Mouse (Mus musculus): ENCODE measurements around the gene 1700037H04Rik. TPM values are rescaled to one million over a fixed set of nuclear protein-coding genes. Genes with fewer than 3 reads are reported as not detected.

The 1700037H04Rik gene
- polyA plus RNA-seq, 1 experiment: 827 TPM

GRCm38 (mm10) chr2:131141336-131141986, 18.4 kb downstream of the 1700037H04Rik start:
- Histone ChIP-seq H3K36me3 (ENCODE audit: control insufficient read depth, insufficient read depth, low read length) (no peaks in the 10 kb centered on the region), H3K4me1 (ENCODE audit: control insufficient read depth, insufficient read depth, low read length) (peaks cover 6% of the 10 kb centered on the region; the same call in 1 of the 2 replicates), H3K27ac (ENCODE audit: control insufficient read depth, insufficient read depth, low read depth, low read length) (no peak overlapping the region), H3K4me3 (ENCODE audit: control insufficient read depth, low read depth, low read length) (no peak overlapping the region), H3K27me3 (ENCODE audit: control insufficient read depth, insufficient read depth, low read length) (no peaks in the 10 kb centered on the region)
- no peak for TF ChIP-seq POLR2A (IDR thresholded peaks at IDR 0.05; ENCODE audit: control insufficient read depth, low read depth, low read length)
- TF ChIP-seq CTCF (IDR thresholded peaks at IDR 0.05; ENCODE audit: control insufficient read depth, insufficient read depth, insufficient replicate concordance, low read depth, low read length): no peak

GRCm38 (mm10) chr2:131140533-131140905, 19.4 kb downstream of the 1700037H04Rik start:
- Histone ChIP-seq H3K4me1 (ENCODE audit: control insufficient read depth, insufficient read depth, low read length) (peaks cover 6% of the 10 kb centered on the region; the same call in 1 of the 2 replicates), H3K4me3 (ENCODE audit: control insufficient read depth, low read depth, low read length) (no peak overlapping the region), H3K36me3 (ENCODE audit: control insufficient read depth, insufficient read depth, low read length) (no peaks in the 10 kb centered on the region), H3K27me3 (ENCODE audit: control insufficient read depth, insufficient read depth, low read length) (no peaks in the 10 kb centered on the region), H3K27ac (ENCODE audit: control insufficient read depth, insufficient read depth, low read depth, low read length) (no peak overlapping the region)
- no peak for TF ChIP-seq POLR2A (IDR thresholded peaks at IDR 0.05; ENCODE audit: control insufficient read depth, low read depth, low read length)
- no peak for TF ChIP-seq CTCF (IDR thresholded peaks at IDR 0.05; ENCODE audit: control insufficient read depth, insufficient read depth, insufficient replicate concordance, low read depth, low read length)

DNA sequence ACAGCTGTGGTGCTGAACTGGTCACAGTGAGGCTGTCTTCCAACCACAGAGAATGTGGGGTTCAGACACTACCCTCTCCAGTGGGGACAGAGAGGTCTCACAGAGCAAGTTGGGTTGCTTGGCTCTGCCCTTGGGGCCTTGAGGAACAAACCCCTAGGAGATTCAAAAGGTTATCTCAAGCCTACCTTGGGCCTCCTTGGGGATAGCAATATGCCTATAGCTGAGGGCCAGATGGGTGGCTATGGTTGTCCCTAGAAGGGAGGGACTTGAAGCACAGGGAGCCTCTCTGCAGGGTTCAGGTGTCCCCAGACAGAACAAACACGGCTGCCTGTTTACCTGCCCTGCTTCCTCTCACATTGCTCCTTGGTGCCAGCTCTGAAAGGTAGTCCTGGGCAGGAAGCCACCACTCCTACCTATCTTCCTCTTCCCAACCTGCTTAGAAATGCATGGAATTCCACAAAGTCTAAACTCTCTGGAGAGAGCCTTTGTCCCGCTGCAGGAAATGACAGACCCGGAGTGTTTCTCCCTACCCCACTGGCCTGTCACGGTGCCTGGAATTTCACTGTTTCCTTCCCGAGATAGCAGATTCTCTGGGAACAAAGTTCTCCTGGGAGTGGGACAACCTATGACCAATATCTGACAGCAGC, 19.9 kb downstream of the 1700037H04Rik start:
- no peak overlapping the region for H3K27ac ChIP-seq (ENCODE audit: control insufficient read depth, insufficient read depth, low read depth, low read length)
- H3K27me3 ChIP-seq (ENCODE audit: control insufficient read depth, insufficient read depth, low read length): no peaks in the 10 kb centered on the region
- H3K4me3 ChIP-seq (ENCODE audit: control insufficient read depth, low read depth, low read length): no peak overlapping the region
- peaks cover 6% of the 10 kb centered on the region; the same call in 1 of the 2 replicates for H3K4me1 ChIP-seq (ENCODE audit: control insufficient read depth, insufficient read depth, low read length)
- no peak for TF ChIP-seq POLR2A (IDR thresholded peaks at IDR 0.05; ENCODE audit: control insufficient read depth, low read depth, low read length)
- no peak for TF ChIP-seq CTCF (IDR thresholded peaks at IDR 0.05; ENCODE audit: control insufficient read depth, insufficient read depth, insufficient replicate concordance, low read depth, low read length)
- no peaks in the 10 kb centered on the region for H3K36me3 ChIP-seq (ENCODE audit: control insufficient read depth, insufficient read depth, low read length)

- Histone ChIP-seq H3K4me3 (ENCODE audit: control insufficient read depth, low read depth, low read length) (no peak overlapping the region), H3K4me1 (ENCODE audit: control insufficient read depth, insufficient read depth, low read length) (peaks cover 6% of the 10 kb centered on the region; the same call in 1 of the 2 replicates), H3K36me3 (ENCODE audit: control insufficient read depth, insufficient read depth, low read length) (no peaks in the 10 kb centered on the region), H3K27ac (ENCODE audit: control insufficient read depth, insufficient read depth, low read depth, low read length) (no peak overlapping the region), H3K27me3 (ENCODE audit: control insufficient read depth, insufficient read depth, low read length) (no peaks in the 10 kb centered on the region)
- no peak for TF ChIP-seq POLR2A (IDR thresholded peaks at IDR 0.05; ENCODE audit: control insufficient read depth, low read depth, low read length)
- TF ChIP-seq CTCF (IDR thresholded peaks at IDR 0.05; ENCODE audit: control insufficient read depth, insufficient read depth, insufficient replicate concordance, low read depth, low read length): no peak
Measured at GRCm38 (mm10) chr2:131139287-131139686, 20.6 kb downstream of the 1700037H04Rik start.

GRCm38 (mm10) chr2:131138760-131139159, 21.1 kb downstream of the 1700037H04Rik start:
- no peak overlapping the region for H3K27ac ChIP-seq (ENCODE audit: control insufficient read depth, insufficient read depth, low read depth, low read length)
- H3K4me3 ChIP-seq (ENCODE audit: control insufficient read depth, low read depth, low read length): no peak overlapping the region
- no peaks in the 10 kb centered on the region for H3K27me3 ChIP-seq (ENCODE audit: control insufficient read depth, insufficient read depth, low read length)
- H3K36me3 ChIP-seq (ENCODE audit: control insufficient read depth, insufficient read depth, low read length): no peaks in the 10 kb centered on the region
- no peak for TF ChIP-seq CTCF (IDR thresholded peaks at IDR 0.05; ENCODE audit: control insufficient read depth, insufficient read depth, insufficient replicate concordance, low read depth, low read length)
- TF ChIP-seq POLR2A (IDR thresholded peaks at IDR 0.05; ENCODE audit: control insufficient read depth, low read depth, low read length): no peak
- peaks cover 6% of the 10 kb centered on the region; the same call in 1 of the 2 replicates for H3K4me1 ChIP-seq (ENCODE audit: control insufficient read depth, insufficient read depth, low read length)

GRCm38 (mm10) chr2:131138296-131138695, 21.6 kb downstream of the 1700037H04Rik start:
- Histone ChIP-seq H3K4me3 (ENCODE audit: control insufficient read depth, low read depth, low read length) (no peak overlapping the region), H3K36me3 (ENCODE audit: control insufficient read depth, insufficient read depth, low read length) (no peaks in the 10 kb centered on the region), H3K4me1 (ENCODE audit: control insufficient read depth, insufficient read depth, low read length) (peaks cover 6% of the 10 kb centered on the region; the same call in 1 of the 2 replicates), H3K27me3 (ENCODE audit: control insufficient read depth, insufficient read depth, low read length) (no peaks in the 10 kb centered on the region), H3K27ac (ENCODE audit: control insufficient read depth, insufficient read depth, low read depth, low read length) (no peak overlapping the region)
- TF ChIP-seq CTCF (IDR thresholded peaks at IDR 0.05; ENCODE audit: control insufficient read depth, insufficient read depth, insufficient replicate concordance, low read depth, low read length) (no peak), POLR2A (IDR thresholded peaks at IDR 0.05; ENCODE audit: control insufficient read depth, low read depth, low read length) (no peak)

DNA sequence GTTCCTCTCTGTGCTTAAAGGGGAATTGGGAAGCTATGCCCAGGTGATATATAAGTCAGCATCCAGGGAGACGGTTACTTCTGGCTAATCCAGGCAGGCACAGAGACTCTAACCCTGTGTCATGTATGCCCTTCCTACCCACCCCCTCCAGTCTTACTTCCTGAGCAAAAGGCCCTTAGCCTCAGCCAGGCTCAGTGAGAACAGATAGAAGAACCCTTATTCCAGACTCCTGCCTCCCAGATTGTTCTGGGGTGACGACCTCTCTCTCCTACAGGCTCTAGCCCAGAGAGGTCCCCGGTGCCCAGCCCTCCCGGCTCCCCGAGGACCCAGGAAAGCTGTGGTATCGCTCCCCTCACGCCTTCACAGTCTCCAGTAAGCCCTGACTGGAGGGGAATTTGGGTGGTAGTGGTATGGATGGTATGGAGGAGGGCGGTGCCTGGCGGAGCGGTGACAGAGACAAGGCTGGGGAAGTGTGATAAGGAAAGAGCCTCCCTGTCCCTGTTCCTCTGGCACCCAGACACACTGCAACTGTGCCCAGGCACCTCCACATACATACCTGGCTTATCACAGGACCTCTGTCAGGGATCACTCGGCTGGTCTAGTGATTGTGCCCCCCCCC, 24.3 kb downstream of the 1700037H04Rik start:
- Histone ChIP-seq H3K27me3 (ENCODE audit: control insufficient read depth, insufficient read depth, low read length) (no peaks in the 10 kb centered on the region), H3K36me3 (ENCODE audit: control insufficient read depth, insufficient read depth, low read length) (no peaks in the 10 kb centered on the region), H3K4me3 (ENCODE audit: control insufficient read depth, low read depth, low read length) (no peak overlapping the region), H3K27ac (ENCODE audit: control insufficient read depth, insufficient read depth, low read depth, low read length) (no peak overlapping the region), H3K4me1 (ENCODE audit: control insufficient read depth, insufficient read depth, low read length) (no peaks in the 10 kb centered on the region; the same call in 1 of the 2 replicates)
- no peak for TF ChIP-seq POLR2A (IDR thresholded peaks at IDR 0.05; ENCODE audit: control insufficient read depth, low read depth, low read length)
- no peak for TF ChIP-seq CTCF (IDR thresholded peaks at IDR 0.05; ENCODE audit: control insufficient read depth, insufficient read depth, insufficient replicate concordance, low read depth, low read length)
